Mouse (Mus musculus) gastrocnemius, postnatal 36 days (tissue): ENCODE results near the gene Aes. TPM values are rescaled to one million over a fixed set of nuclear protein-coding genes. Genes with fewer than 3 reads are reported as not detected.

Experiments
- DNase-seq, 2 experiments: peaks; one replicate each; pipeline ENCODE4 v3.0.0; 2022
- intact Hi-C: fragments of 180-260 bp; cut with DNase I; formaldehyde crosslinking; loops from one replicate; pipeline ENCODE4 v1.15.1; 2025
- total RNA-seq, 2 experiments: library from RNA; stranded (reverse); gene quantifications; 2 replicates each; pipeline ENCODE4 v1.2.3; 2021

Gene Aes
- total RNA-seq, 2 experiments from 2014 or later: 847 to 848 TPM

- intact Hi-C loops: no loop called here
- DNase-seq: no peak
Observed at GRCm38 (mm10) chr10:81543633-81544032, 15.7 kb upstream of the Aes start.

- DNase-seq: peak in 1 of 2 experiments; percentile 51
- intact Hi-C loops: no loop called here
Observed at GRCm38 (mm10) chr10:81544296-81545160, 14.8 kb upstream of the Aes start.

DNA sequence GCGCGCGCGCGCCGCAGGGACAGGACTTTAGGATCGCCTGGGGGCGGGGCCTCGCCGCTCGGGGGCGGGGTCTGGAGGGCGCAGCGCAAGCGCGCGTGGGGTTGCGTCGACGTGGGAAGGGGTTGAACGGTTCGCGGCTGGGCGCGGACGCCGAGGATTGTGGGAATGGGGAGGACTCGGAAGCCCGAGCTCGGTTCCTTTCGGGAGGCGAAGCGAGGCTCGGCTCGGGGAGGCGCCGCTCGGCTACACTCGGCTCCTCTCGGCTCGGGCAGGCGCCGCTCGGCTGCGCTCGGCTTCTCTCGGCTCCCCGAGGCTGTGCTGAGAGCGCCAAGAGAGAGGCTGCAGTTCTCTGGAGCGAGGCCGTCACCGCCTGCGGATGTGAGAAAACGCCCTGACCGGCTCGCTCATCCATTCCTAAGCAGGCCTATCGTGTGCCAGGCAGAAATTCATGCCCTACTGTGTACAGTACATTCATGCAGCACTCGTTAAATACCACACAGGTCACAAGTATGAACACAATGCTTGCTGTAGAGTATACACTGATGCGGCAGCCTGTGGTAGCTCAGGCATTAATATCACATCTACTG is 14.0 kb upstream of the Aes start, which contains the start of gene Gna11:
TSS of gene Gna11 (minus strand) at position 30 of the 587 bp plus-strand sequence.
- intact Hi-C loops: no loop called here
- peak; percentile 99 to 100 for DNase-seq

- intact Hi-C loops: no loop called here
Observed at GRCm38 (mm10) chr10:81546332-81546731, 13.0 kb upstream of the Aes start.

GRCm38 (mm10) chr10:81546788-81547571 is 12.3 kb upstream of the Aes start:
- no peak for DNase-seq
- intact Hi-C loops: no loop called here

More at GRCm38 (mm10) chr10:81546332-81546731, 13.0 kb upstream of the Aes start:
- DNase-seq: no peak

DNA sequence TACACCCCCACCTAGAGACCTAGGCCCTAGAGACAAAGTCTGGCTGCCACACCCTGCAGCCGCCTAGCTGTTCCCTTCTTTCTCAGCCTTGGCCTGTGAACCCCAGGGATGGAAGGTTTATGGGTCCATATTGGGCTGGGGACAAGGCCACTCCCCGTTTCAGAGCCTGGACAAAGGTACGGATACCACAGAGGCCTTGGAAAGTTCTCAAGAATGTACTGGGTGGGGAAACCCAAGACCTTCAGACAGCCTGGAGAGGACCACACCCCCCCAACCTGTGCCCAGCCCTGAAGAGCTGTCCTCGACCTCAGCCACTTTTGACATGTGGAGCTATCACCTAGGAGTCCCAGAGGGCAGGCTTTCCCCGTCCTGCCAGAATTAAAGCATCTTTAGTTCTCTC is 10.3 kb upstream of the Aes start:
- DNase-seq: no peak
- intact Hi-C loops: loop anchor here (2.0 kb wide), 1 partner anchor 30 kb away; no protein-coding TSS in a partner anchor

GRCm38 (mm10) chr10:81550257-81550656 is 9.0 kb upstream of the Aes start:
- peak in 1 of 2 experiments; percentile 51 for DNase-seq
- intact Hi-C loops: no loop called here

DNA sequence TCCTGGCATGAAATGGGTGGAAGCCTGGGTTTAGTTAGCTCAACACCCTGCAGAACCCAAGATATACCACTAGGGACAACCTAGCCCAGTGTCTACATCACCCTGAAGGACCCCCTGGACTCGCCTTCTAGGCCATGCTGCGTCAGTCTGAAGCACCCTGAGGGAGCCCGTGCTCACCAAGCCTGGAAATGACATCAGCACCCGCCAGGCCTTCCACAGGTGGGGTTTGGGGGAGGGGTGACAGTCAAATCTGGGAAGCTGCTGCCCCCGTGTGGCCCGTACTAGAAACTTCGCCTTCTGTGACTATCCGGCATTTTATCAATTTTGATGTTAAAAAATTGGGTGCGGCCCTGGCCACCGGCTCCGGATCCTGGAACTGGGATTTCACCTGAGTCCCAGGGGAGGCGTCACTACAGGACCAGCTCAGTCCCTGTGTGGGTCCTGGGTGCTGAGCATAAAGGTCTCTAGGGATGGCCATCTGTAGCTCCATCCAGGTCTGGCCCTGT is 7.6 kb upstream of the Aes start:
- DNase-seq: peak; percentile 70 to 80
- intact Hi-C loops: loop anchor here (2.0 kb wide), 1 partner anchor 49 kb away; no protein-coding TSS in a partner anchor

GRCm38 (mm10) chr10:81553232-81553631 is 6.1 kb upstream of the Aes start:
- intact Hi-C loops: loop anchor here (2.0 kb wide), 1 partner anchor 50 kb away; no protein-coding TSS in a partner anchor
- DNase-seq: no peak

DNA sequence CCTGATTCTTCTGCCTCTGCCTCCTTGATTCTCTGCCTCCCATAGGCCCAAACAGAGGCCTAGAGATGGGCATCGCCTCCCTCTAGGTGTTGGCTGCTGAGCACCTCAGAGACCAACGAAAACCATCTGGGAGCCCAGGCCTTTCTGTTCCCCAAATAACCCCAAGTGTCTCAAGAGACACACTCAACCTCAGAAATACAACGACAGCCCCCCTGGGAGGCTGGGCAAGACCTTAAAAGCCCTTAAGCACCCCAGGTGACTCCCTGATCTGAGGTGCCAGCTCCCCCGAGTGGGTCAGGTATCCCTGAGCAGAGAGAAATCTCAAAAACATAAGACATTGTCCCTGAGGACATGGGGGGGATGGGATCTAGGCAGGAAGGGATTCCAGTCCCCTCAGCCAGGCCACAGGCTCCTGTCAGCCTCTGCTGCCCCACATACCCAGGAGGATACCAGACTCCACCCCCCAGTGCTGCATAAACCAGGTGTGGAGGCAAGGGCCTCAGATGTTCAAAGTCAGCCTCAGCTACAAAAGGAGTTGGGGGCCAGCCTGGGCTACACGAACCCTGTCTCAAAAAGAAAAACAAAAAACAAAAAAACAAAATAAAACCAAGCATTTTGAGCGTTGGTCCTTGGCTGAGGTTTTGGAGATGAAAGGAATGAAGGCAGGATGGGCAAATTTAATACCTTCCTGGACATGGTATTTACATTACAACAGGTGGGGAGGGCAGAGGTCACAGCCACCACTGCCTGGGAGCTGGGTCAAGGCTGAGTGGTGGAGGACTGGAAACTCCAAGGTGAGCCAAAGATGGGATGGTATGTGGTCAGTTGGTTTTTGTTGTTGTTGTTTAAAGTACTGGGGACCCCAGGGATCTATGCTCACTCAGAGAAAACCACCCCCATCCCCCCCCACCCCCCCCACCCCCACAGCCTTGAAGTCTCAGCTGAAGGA is 5.2 kb upstream of the Aes start:
- intact Hi-C loops: loop anchor here (2.0 kb wide), 1 partner anchor 51 kb away; no protein-coding TSS in a partner anchor
- DNase-seq: no peak

- no peak for DNase-seq
- intact Hi-C loops: no loop called here
Observed at GRCm38 (mm10) chr10:81556282-81556681, 3.0 kb upstream of the Aes start.

DNA sequence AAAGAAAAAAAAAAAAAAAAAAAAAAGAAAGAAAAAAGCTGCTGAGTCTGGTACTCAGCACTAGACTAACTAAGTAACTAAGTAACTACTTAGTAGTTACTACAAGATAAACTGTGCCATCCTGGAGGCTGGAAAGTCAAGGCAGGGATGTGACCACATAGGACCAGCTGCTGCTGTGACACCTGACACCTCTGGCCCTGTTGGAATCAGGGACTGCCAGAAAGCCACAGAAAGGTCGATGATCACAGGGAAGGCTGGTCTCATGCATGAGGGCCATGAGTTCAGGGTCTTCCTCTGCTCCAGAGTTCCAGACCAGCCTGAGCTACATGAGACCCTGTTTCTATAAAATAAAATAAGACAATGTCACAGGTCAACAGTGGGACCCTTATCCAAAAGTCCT is 1.8 kb upstream of the Aes start:
- no peak for DNase-seq
- intact Hi-C loops: no loop called here

- DNase-seq: peak; percentile 63 to 70
- intact Hi-C loops: no loop called here
Observed at GRCm38 (mm10) chr10:81559627-81560539, 595 bp downstream of the Aes start.

DNA sequence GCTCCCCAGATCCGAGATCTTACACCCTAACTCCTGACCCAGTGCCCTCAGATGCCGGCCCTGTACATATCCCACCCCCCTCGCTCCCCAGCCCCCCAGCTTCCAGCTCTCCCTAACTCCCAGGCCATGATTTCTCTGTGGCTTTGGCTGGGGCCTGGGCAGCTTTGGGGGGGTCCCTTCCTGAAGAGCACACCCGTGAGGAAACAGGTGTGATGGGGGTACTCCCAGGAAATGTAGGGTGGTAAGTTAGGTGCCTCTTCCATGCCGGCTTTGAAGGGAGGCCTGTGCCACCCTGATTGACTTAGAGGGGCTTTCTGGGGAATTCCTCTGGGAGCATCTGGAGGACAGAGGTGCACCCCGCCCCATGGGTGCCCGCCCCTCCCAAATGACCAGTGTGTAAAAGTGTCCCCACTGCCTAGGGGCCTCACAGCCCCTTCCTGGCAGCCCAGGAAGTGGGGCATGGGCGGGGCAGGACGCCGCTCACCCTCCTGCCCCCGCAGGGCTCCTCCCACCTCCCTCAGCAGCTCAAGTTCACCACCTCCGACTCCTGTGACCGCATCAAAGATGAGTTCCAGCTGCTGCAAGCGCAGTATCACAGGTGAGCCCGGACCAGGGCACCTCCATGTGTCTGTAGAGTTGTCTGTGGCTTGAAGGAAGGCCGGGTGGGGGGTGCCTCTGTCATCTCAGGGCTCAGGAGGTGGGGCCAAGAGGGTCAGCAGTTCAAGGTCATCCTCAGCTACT is 1.6 kb downstream of the Aes start:
- DNase-seq: no peak
- intact Hi-C loops: no loop called here

DNA sequence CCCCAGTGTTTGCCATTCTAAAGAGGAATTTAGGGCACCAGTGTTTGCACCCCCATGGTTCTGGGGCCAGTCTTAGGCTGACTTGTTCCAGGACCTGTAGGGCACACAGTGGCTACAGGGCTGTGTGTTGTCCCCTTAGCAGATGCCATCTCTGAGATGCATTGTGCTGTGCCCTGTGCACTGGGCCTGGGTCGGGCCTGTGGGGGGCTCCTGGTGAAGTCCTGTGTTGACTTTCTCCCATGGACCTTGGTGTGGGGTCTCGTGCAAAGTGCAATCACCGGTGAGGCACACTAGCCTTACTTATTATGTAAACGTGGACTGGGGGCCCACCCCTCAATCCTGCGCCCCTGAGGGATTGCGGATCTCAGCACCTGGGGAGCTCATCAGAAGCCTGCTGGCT is 3.1 kb downstream of the Aes start:
- no peak for DNase-seq
- intact Hi-C loops: no loop called here

- no peak for DNase-seq
- intact Hi-C loops: no loop called here
Observed at GRCm38 (mm10) chr10:81563481-81563880, 4.2 kb downstream of the Aes start.

DNA sequence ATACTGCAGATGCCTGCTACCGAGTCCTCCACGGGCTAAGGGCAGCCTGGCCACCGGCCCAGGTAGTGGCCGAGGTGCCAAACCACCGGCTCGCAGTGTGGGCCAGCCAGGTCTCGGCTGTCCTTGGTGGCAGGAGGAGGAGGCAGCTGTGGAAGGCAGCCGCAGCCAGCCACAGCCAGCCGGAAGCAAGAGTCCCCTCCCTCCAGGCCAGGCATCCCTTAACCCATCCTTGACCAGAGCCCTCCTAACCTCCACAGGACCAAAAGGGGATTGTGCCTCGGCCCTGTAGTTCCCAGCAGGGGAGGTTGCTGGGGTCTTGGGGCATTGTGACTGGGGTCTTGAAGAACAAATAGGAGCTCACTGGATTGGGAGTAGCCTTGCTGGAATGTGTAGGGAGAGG is 4.9 kb downstream of the Aes start:
- intact Hi-C loops: loop anchor here (2.0 kb wide), 1 partner anchor 41 kb away; no protein-coding TSS in a partner anchor

GRCm38 (mm10) chr10:81564734-81565133 is 5.4 kb downstream of the Aes start:
- DNase-seq: peak in 1 of 2 experiments; percentile 55
- intact Hi-C loops: loop anchor here (2.0 kb wide), 1 partner anchor 40 kb away; no protein-coding TSS in a partner anchor

More for the DNA sequence above, 4.9 kb downstream of the Aes start:
- DNase-seq: no peak
